Mouse (Mus musculus) cerebellum, adult 2 months (tissue): ENCODE measurements around the gene Rtp3. TPM values are rescaled to one million over a fixed set of nuclear protein-coding genes. Genes with fewer than 3 reads are reported as not detected.

Experiments
- DNase-seq, 2 experiments: peaks; one replicate each; pipeline ENCODE4 v3.0.0; 2021
- H3K27ac ChIP-seq: fragments of 200-500 bp; 2 replicates; pipeline ENCODE4 v1.5.1; 2012; ENCODE audit warnings: low read length, control low read depth, inconsistent platforms; ENCODE audit not compliant: insufficient read depth
- H3K27me3 ChIP-seq: fragments of 200-500 bp; 2 replicates; pipeline ENCODE4 v1.6.1; 2012; ENCODE audit warnings: inconsistent platforms, mild to moderate bottlenecking, low read length, moderate library complexity; ENCODE audit not compliant: control insufficient read depth, insufficient read depth
- H3K4me1 ChIP-seq: fragments of 200-500 bp; 2 replicates; pipeline ENCODE4 v1.6.1; 2011; ENCODE audit warnings: low read length; ENCODE audit not compliant: control insufficient read depth, insufficient read depth
- H3K4me3 ChIP-seq: fragments of 200-500 bp; replicated peaks from 2 replicates; pipeline ENCODE3; 2011; ENCODE audit warnings: mild to moderate bottlenecking, low read depth, low read length, control low read depth; ENCODE audit not compliant: insufficient read depth
- CTCF ChIP-seq: fragments of 200-500 bp; IDR thresholded peaks from 2 replicates; pipeline ENCODE4 v1.5.1; 2011; ENCODE audit warnings: low read depth, mild to moderate bottlenecking, control low read depth, low read length, moderate library complexity, borderline replicate concordance; ENCODE audit not compliant: insufficient read depth
- POLR2A ChIP-seq: fragments of 200-500 bp; IDR thresholded peaks from 2 replicates; pipeline ENCODE4 v1.6.1; 2011; ENCODE audit warnings: low read length, control low read depth, borderline replicate concordance; ENCODE audit not compliant: insufficient read depth
- WGBS: fragments of 180-500 bp; shearing (Covaris S2); methylation state at CpG from one replicate; pipeline ENCODE4 v1.1.7; 2018; 5-methylcytosine and 5-hydroxymethylcytosine counted together
- polyA plus RNA-seq: library from polyadenylated mRNA; depleted of rRNA; stranded (reverse); fragments of >200 nt; gene quantifications from 2 replicates; pipeline ENCODE4 v1.2.3, GENCODE M21; 2012; rRNA removed

Rtp3 gene
- polyA plus RNA-seq, 1 experiment, result 0.34 TPM

- no peak for DNase-seq
- Histone ChIP-seq H3K4me3 (no peak overlapping the region), H3K4me1 (peaks cover 5% of the 10 kb centered on the region), H3K27ac (no peak overlapping the region), H3K27me3 (no peaks in the 10 kb centered on the region)
- WGBS, result 87% methylated on average over 12 of the region's 12 CpGs
- TF ChIP-seq POLR2A, result no peak
- TF ChIP-seq CTCF, result no peak
Measured at GRCm38 (mm10) chr9:110937506-110938490, 52.6 kb downstream of the Rtp3 start.

GRCm38 (mm10) chr9:110935941-110936340 lies 54.4 kb downstream of the Rtp3 start:
- TF ChIP-seq POLR2A (no peak), CTCF (no peak)
- WGBS, result 50% methylated on average over 7 of the region's 7 CpGs
- peak in 1 of 2 experiments; percentile 9 for DNase-seq
- Histone ChIP-seq H3K27me3 (no peaks in the 10 kb centered on the region), H3K27ac (0 out of 2 replicates have a peak overlapping the region, but pooled peaks have one; percentile 23), H3K4me1 (peaks cover 5% of the 10 kb centered on the region), H3K4me3 (no peak overlapping the region)

Other genes with a start within 250 kb of the Rtp3 start
- gene Myl3, start 248.7 kb downstream of the Rtp3 start, polyA plus RNA-seq, result 0.43 and 0.51 TPM in 2 replicates
- 12.5 and 12.9 TPM in 2 replicates for gene Pth1r, start 243.4 kb downstream of the Rtp3 start, polyA plus RNA-seq
- not detected in 2 replicates for gene Prss42, start 192.4 kb downstream of the Rtp3 start, polyA plus RNA-seq
- not detected in 2 replicates for gene Prss44, start 176.6 kb downstream of the Rtp3 start, polyA plus RNA-seq
- 0.08 and 0.10 TPM in 2 replicates for gene Prss43, start 163.9 kb downstream of the Rtp3 start, polyA plus RNA-seq
- gene Prss45, start 156.0 kb downstream of the Rtp3 start, polyA plus RNA-seq, result 0.25 and 0.43 TPM in 2 replicates
- gene Prss46, start 146.1 kb downstream of the Rtp3 start, polyA plus RNA-seq, result not detected in 2 replicates
- gene Prss50, start 132.6 kb downstream of the Rtp3 start, polyA plus RNA-seq, result 0.71 and 0.72 TPM in 2 replicates
- 15.1 and 15.8 TPM in 2 replicates for gene Als2cl, start 110.7 kb downstream of the Rtp3 start, polyA plus RNA-seq
- 3.7 and 4.4 TPM in 2 replicates for gene Tmie, start 110.5 kb downstream of the Rtp3 start, polyA plus RNA-seq
- gene Fam240a, start 73.7 kb downstream of the Rtp3 start, polyA plus RNA-seq, result not detected in 2 replicates
- 7.2 and 7.5 TPM in 2 replicates for gene Tdgf1, start 44.4 kb downstream of the Rtp3 start, polyA plus RNA-seq
- gene Lrrc2, start 39.0 kb downstream of the Rtp3 start, polyA plus RNA-seq, result 3.2 and 3.5 TPM in 2 replicates
- gene Ltf, start 28.7 kb upstream of the Rtp3 start, polyA plus RNA-seq, result 0.49 and 1.6 TPM in 2 replicates
- gene Ccrl2, start 66.9 kb upstream of the Rtp3 start, polyA plus RNA-seq, result 1.1 and 2.2 TPM in 2 replicates
- gene Lrrfip2, start 127.0 kb upstream of the Rtp3 start, polyA plus RNA-seq, result 62.8 and 63.1 TPM in 2 replicates